Mouse (Mus musculus) C2C12 (cell line): ENCODE measurements around the gene Mrgpre. TPM values are rescaled to one million over a fixed set of nuclear protein-coding genes. Genes with fewer than 3 reads are reported as not detected.
A peak's percentile ranks its signal among the peaks of the same experiment; 100 is the strongest.

ENCODE experiments used
- H3K27me3 ChIP-seq: one replicate; pipeline ENCODE4 v1.6.1; 2011; ENCODE audit not compliant: control insufficient read depth, insufficient read depth, insufficient read length
- H3K36me3 ChIP-seq: one replicate; pipeline ENCODE4 v1.6.1; 2011; ENCODE audit not compliant: control insufficient read depth, insufficient read depth
- H3K4me3 ChIP-seq: one replicate; pipeline ENCODE4 v1.5.1; 2011; ENCODE audit warnings: mild to moderate bottlenecking, control low read depth; ENCODE audit not compliant: poor library complexity, insufficient read depth, severe bottlenecking
- H3K79me2 ChIP-seq: one replicate; pipeline ENCODE4 v1.6.1; 2011; ENCODE audit not compliant: control insufficient read depth, insufficient read depth
- H3K79me3 ChIP-seq: one replicate; pipeline ENCODE4 v1.6.1; 2011; ENCODE audit warnings: low read depth, control low read depth
- H3ac ChIP-seq: one replicate; pipeline ENCODE3; 2011; ENCODE audit warnings: low read depth; ENCODE audit not compliant: control insufficient read depth, insufficient read length
- CEBPB ChIP-seq: IDR thresholded peaks from one replicate; pipeline ENCODE4 v1.6.1; 2011; ENCODE audit warnings: low read depth, mild to moderate bottlenecking, control low read depth, moderate library complexity
- CTCF ChIP-seq: IDR thresholded peaks from one replicate; pipeline ENCODE4 v1.5.1; 2011; ENCODE audit not compliant: control insufficient read depth, insufficient read depth, insufficient read length
- FOSL1 ChIP-seq: IDR thresholded peaks from one replicate; pipeline ENCODE4 v1.8.0; 2011; ENCODE audit warnings: mild to moderate bottlenecking, low read length; ENCODE audit not compliant: poor library complexity, insufficient read depth, severe bottlenecking
- MAX ChIP-seq: IDR thresholded peaks from one replicate; pipeline ENCODE4 v1.6.1; 2011; ENCODE audit warnings: mild to moderate bottlenecking, control low read depth
- MYOD1 ChIP-seq: IDR thresholded peaks from one replicate; pipeline ENCODE4 v1.6.1; 2011; ENCODE audit warnings: low read depth; ENCODE audit not compliant: control insufficient read depth, insufficient read length
- MYOG ChIP-seq: IDR thresholded peaks from one replicate; pipeline ENCODE4 v1.6.1; 2011; ENCODE audit not compliant: control insufficient read depth, insufficient read length; ENCODE audit errors: extremely low read depth
- USF1 ChIP-seq: IDR thresholded peaks from one replicate; pipeline ENCODE4 v1.6.1; 2011; ENCODE audit warnings: low read depth, mild to moderate bottlenecking, control low read depth, moderate library complexity
- polyA plus RNA-seq: library from polyadenylated mRNA; unstranded; fragments of >200 nt; fragmentation: generic; extraction: Trizol; gene quantifications from one replicate; pipeline ENCODE4 v1.2.1, GENCODE M21; 2012; ENCODE audit warnings: missing spikeins

The Mrgpre gene
- polyA plus RNA-seq, 1 experiment, result 2.9 TPM

- Histone ChIP-seq H3K27me3 (peaks cover 3% of the 10 kb centered on the region), H3K79me2 (no peaks in the 10 kb centered on the region), H3ac (peak within 1 kb of the TSS; percentile 63), H3K36me3 (no peaks in the 10 kb centered on the region), H3K4me3 (peak within 1 kb of the TSS; percentile 15), H3K79me3 (no peaks in the 10 kb centered on the region)
- TF ChIP-seq CEBPB, result no peak
- TF ChIP-seq CTCF, result no peak
- TF ChIP-seq FOSL1, result no peak
- no peak for TF ChIP-seq USF1
- TF ChIP-seq MYOD1, result no peak
- TF ChIP-seq MYOG, result no peak
- TF ChIP-seq MAX, result no peak
These were observed 27.9 kb downstream of the Mrgpre start, which contains the start of gene Osbpl5 for GRCm38 (mm10) chr7:143756125-143757026. Gene Osbpl5 (minus strand): TSS chr7:143756985.

GRCm38 (mm10) chr7:143755357-143756124, 28.8 kb downstream of the Mrgpre start:
- no peaks in the 10 kb centered on the region for H3K79me3 ChIP-seq
- H3K79me2 ChIP-seq, result no peaks in the 10 kb centered on the region
- peaks cover 3% of the 10 kb centered on the region for H3K27me3 ChIP-seq
- H3K4me3 ChIP-seq, result no peak overlapping the region
- H3ac ChIP-seq, result no peak overlapping the region
- TF ChIP-seq MAX, result no peak
- no peak for TF ChIP-seq MYOG
- no peak for TF ChIP-seq FOSL1
- TF ChIP-seq CTCF, result no peak
- TF ChIP-seq MYOD1, result no peak
- TF ChIP-seq USF1, result no peak
- TF ChIP-seq CEBPB, result no peak
- H3K36me3 ChIP-seq, result no peaks in the 10 kb centered on the region

GRCm38 (mm10) chr7:143753990-143754715, 30.1 kb downstream of the Mrgpre start:
- no peak for TF ChIP-seq MAX
- no peak for TF ChIP-seq MYOD1
- no peak for TF ChIP-seq FOSL1
- no peak for TF ChIP-seq MYOG
- peak; percentile 82 for TF ChIP-seq CTCF
- no peak for TF ChIP-seq USF1
- no peak overlapping the region for H3ac ChIP-seq
- H3K4me3 ChIP-seq, result no peak overlapping the region
- no peaks in the 10 kb centered on the region for H3K36me3 ChIP-seq
- no peaks in the 10 kb centered on the region for H3K79me3 ChIP-seq
- H3K79me2 ChIP-seq, result no peaks in the 10 kb centered on the region
- peaks cover 3% of the 10 kb centered on the region for H3K27me3 ChIP-seq

GRCm38 (mm10) chr7:143752606-143753005, 31.7 kb downstream of the Mrgpre start:
- H3K79me3 ChIP-seq, result no peaks in the 10 kb centered on the region

GRCm38 (mm10) chr7:143752056-143752455, 32.2 kb downstream of the Mrgpre start:
- Histone ChIP-seq H3K79me3 (no peaks in the 10 kb centered on the region), H3K27me3 (peaks cover 3% of the 10 kb centered on the region), H3ac (no peak overlapping the region), H3K36me3 (no peaks in the 10 kb centered on the region), H3K4me3 (no peak overlapping the region), H3K79me2 (no peaks in the 10 kb centered on the region)
- TF ChIP-seq CEBPB (no peak), MYOD1 (no peak), USF1 (no peak), MAX (no peak)

More at GRCm38 (mm10) chr7:143752606-143753005, 31.7 kb downstream of the Mrgpre start:
- Histone ChIP-seq H3K4me3 (no peak overlapping the region), H3ac (no peak overlapping the region), H3K27me3 (peaks cover 3% of the 10 kb centered on the region), H3K79me2 (no peaks in the 10 kb centered on the region), H3K36me3 (no peaks in the 10 kb centered on the region)
- no peak for TF ChIP-seq CEBPB
- no peak for TF ChIP-seq USF1
- TF ChIP-seq CTCF, result no peak
- TF ChIP-seq MYOD1, result no peak
- TF ChIP-seq MAX, result no peak
- no peak for TF ChIP-seq FOSL1
- TF ChIP-seq MYOG, result no peak
